Mouse (Mus musculus): ENCODE measurements around the gene Prss21. TPM values are rescaled to one million over a fixed set of nuclear protein-coding genes. Genes with fewer than 3 reads are reported as not detected.
A peak's percentile ranks its signal among the peaks of the same experiment; 100 is the strongest.

Gene Prss21
- polyA plus RNA-seq (2015; fragmentation: Nextera tagmentation; extraction: Ambion mirVana): not detected in 2 replicates

GRCm38 (mm10) chr17:23867756-23868155 is at the start of gene Prss21:
Gene Prss21 (plus strand): TSS chr17:23868056.
- Histone ChIP-seq H3K27me3 (no peaks in the 10 kb centered on the region), H3K9me3 (replicated peaks) (no peaks in the 10 kb centered on the region), H3K4me1 (replicated peaks) (no peaks in the 10 kb centered on the region), H3K9ac (no peak within 1 kb of the TSS), H3K4me2 (no peak within 1 kb of the TSS), H3K36me3 (no peaks in the 10 kb centered on the region), H3K27ac (no peak within 1 kb of the TSS), H3K4me3 (no peak within 1 kb of the TSS)
- no peak for ATAC-seq (replicated peaks; ENCODE audit: insufficient number of reproducible peaks, insufficient read depth, low FRiP score, low read depth)
- 83% methylated on average over 15 of the region's 15 CpGs for WGBS

GRCm38 (mm10) chr17:23818579-23818978 is 49.3 kb upstream of the Prss21 start:
- Histone ChIP-seq H3K9ac (no peak overlapping the region), H3K36me3 (peaks cover 98% of the 10 kb centered on the region), H3K27me3 (no peaks in the 10 kb centered on the region), H3K4me2 (no peak overlapping the region), H3K4me3 (no peak overlapping the region), H3K27ac (no peak overlapping the region), H3K4me1 (replicated peaks) (no peaks in the 10 kb centered on the region), H3K9me3 (replicated peaks) (peaks cover 10% of the 10 kb centered on the region)
- ATAC-seq (replicated peaks; ENCODE audit: insufficient number of reproducible peaks, insufficient read depth, low FRiP score, low read depth): no peak
- WGBS: 95% methylated on average over 8 of the region's 8 CpGs

GRCm38 (mm10) chr17:23819235-23819634 is 48.6 kb upstream of the Prss21 start:
- Histone ChIP-seq H3K9me3 (replicated peaks) (peaks cover 10% of the 10 kb centered on the region), H3K4me1 (replicated peaks) (no peaks in the 10 kb centered on the region), H3K4me2 (no peak overlapping the region), H3K9ac (no peak overlapping the region), H3K4me3 (no peak overlapping the region), H3K27me3 (no peaks in the 10 kb centered on the region), H3K27ac (no peak overlapping the region), H3K36me3 (peaks cover 97% of the 10 kb centered on the region)
- 97% methylated on average over 25 of the region's 25 CpGs for WGBS
- ATAC-seq (replicated peaks; ENCODE audit: insufficient number of reproducible peaks, insufficient read depth, low FRiP score, low read depth): no peak

GRCm38 (mm10) chr17:23820731-23821130 is 47.1 kb upstream of the Prss21 start:
- ATAC-seq (replicated peaks; ENCODE audit: insufficient number of reproducible peaks, insufficient read depth, low FRiP score, low read depth): no peak
- H3K4me2 ChIP-seq: no peak overlapping the region
- H3K27me3 ChIP-seq: no peaks in the 10 kb centered on the region
- H3K27ac ChIP-seq: no peak overlapping the region
- peaks cover 10% of the 10 kb centered on the region for H3K9me3 ChIP-seq (replicated peaks)
- peaks cover 97% of the 10 kb centered on the region for H3K36me3 ChIP-seq
- H3K4me1 ChIP-seq (replicated peaks): no peaks in the 10 kb centered on the region
- no peak overlapping the region for H3K9ac ChIP-seq
- no peak overlapping the region for H3K4me3 ChIP-seq
- WGBS: 94% methylated on average over 5 of the region's 5 CpGs

DNA sequence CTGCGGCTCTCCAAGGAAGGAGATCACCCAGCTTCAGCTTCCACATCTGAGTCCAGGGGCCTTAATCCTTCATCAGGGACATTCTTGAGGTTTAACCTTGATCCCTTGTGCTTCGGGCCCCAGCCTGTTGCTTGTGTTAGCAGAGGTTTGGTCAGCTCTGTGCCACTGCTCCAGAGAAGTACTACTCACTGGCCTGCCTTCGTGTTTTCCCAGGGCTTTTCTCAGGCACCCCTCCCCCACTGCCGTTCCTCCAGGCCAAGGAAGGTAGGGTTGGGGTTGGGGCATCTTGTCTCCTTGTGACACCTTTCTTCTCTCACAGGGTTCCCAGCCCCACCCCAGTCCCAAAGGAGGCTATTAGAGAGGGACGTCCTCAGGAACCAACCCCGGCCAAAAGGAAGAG is 45.8 kb upstream of the Prss21 start:
- H3K4me3 ChIP-seq: no peak overlapping the region
- peaks cover 6% of the 10 kb centered on the region for H3K4me1 ChIP-seq (replicated peaks)
- no peak overlapping the region for H3K9ac ChIP-seq
- H3K36me3 ChIP-seq: peaks cover 94% of the 10 kb centered on the region
- ATAC-seq (replicated peaks; ENCODE audit: insufficient number of reproducible peaks, insufficient read depth, low FRiP score, low read depth): no peak
- no peak overlapping the region for H3K4me2 ChIP-seq
- peaks cover 10% of the 10 kb centered on the region for H3K9me3 ChIP-seq (replicated peaks)
- 68% methylated on average over 6 of the region's 6 CpGs for WGBS
- no peak overlapping the region for H3K27ac ChIP-seq
- no peaks in the 10 kb centered on the region for H3K27me3 ChIP-seq

GRCm38 (mm10) chr17:23823018-23823417 is 44.8 kb upstream of the Prss21 start:
- Histone ChIP-seq H3K4me2 (no peak overlapping the region), H3K27me3 (no peaks in the 10 kb centered on the region), H3K4me3 (no peak overlapping the region), H3K27ac (no peak overlapping the region), H3K36me3 (peaks cover 84% of the 10 kb centered on the region), H3K9ac (no peak overlapping the region), H3K4me1 (replicated peaks) (peaks cover 15% of the 10 kb centered on the region), H3K9me3 (replicated peaks) (peaks cover 10% of the 10 kb centered on the region)
- 80% methylated on average over 16 of the region's 16 CpGs for WGBS
- no peak for ATAC-seq (replicated peaks; ENCODE audit: insufficient number of reproducible peaks, insufficient read depth, low FRiP score, low read depth)

- no peak for ATAC-seq (replicated peaks; ENCODE audit: insufficient number of reproducible peaks, insufficient read depth, low FRiP score, low read depth)
- H3K9ac ChIP-seq: no peak overlapping the region
- H3K4me1 ChIP-seq (replicated peaks): peaks cover 18% of the 10 kb centered on the region
- H3K9me3 ChIP-seq (replicated peaks): peaks cover 10% of the 10 kb centered on the region
- H3K27ac ChIP-seq: no peak overlapping the region
- no peaks in the 10 kb centered on the region for H3K27me3 ChIP-seq
- H3K36me3 ChIP-seq: peaks cover 78% of the 10 kb centered on the region
- no peak overlapping the region for H3K4me2 ChIP-seq
- no peak overlapping the region for H3K4me3 ChIP-seq
- 86% methylated on average over 12 of the region's 12 CpGs for WGBS
Measured at GRCm38 (mm10) chr17:23823614-23824013, 44.2 kb upstream of the Prss21 start.

DNA sequence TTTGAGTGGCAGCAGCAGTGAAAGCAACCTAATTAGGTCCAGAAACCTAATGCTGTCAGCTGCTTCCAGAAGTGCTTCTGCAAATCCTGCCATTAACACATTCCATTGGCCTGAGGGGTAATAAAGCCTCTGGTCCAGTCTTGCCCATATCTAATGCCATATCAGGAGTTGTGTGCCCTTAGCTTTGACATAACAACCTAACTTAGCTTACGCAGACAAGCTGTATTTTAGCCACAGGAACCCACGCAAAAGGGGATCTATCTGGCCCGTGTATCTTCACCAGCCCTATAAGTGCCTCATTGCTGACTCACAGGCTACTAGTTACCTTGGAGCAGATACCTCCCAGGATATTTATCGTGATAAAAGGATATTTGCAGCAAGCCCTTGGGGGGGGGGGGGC is 42.3 kb upstream of the Prss21 start:
- no peak overlapping the region for H3K9ac ChIP-seq
- H3K4me1 ChIP-seq (replicated peaks): peaks cover 18% of the 10 kb centered on the region
- no peak overlapping the region for H3K4me2 ChIP-seq
- no peaks in the 10 kb centered on the region for H3K9me3 ChIP-seq (replicated peaks)
- H3K27me3 ChIP-seq: peaks cover 8% of the 10 kb centered on the region
- no peak overlapping the region for H3K27ac ChIP-seq
- no peak for ATAC-seq (replicated peaks; ENCODE audit: insufficient number of reproducible peaks, insufficient read depth, low FRiP score, low read depth)
- 83% methylated on average over 4 of the region's 4 CpGs for WGBS
- peaks cover 59% of the 10 kb centered on the region for H3K36me3 ChIP-seq
- H3K4me3 ChIP-seq: no peak overlapping the region

GRCm38 (mm10) chr17:23828271-23829001 is 39.4 kb upstream of the Prss21 start:
- peak overlapping the region; percentile 83 for H3K4me2 ChIP-seq
- H3K4me3 ChIP-seq: peak overlapping the region; percentile 84
- H3K36me3 ChIP-seq: peaks cover 31% of the 10 kb centered on the region
- under 1% methylated on average over 47 of the region's 47 CpGs for WGBS
- peaks cover 34% of the 10 kb centered on the region for H3K27me3 ChIP-seq
- H3K4me1 ChIP-seq (replicated peaks): peaks cover 18% of the 10 kb centered on the region
- H3K9me3 ChIP-seq (replicated peaks): no peaks in the 10 kb centered on the region
- H3K27ac ChIP-seq: peak overlapping the region; percentile 82
- peak overlapping the region; percentile 76 for H3K9ac ChIP-seq
- ATAC-seq (replicated peaks; ENCODE audit: insufficient number of reproducible peaks, insufficient read depth, low FRiP score, low read depth): peak; percentile 80

- Histone ChIP-seq H3K9ac (peak within 1 kb of the TSS; percentile 76), H3K27ac (peak within 1 kb of the TSS; percentile 82), H3K4me3 (peak within 1 kb of the TSS; percentile 84), H3K27me3 (peaks cover 40% of the 10 kb centered on the region), H3K4me2 (peak within 1 kb of the TSS; percentile 83), H3K9me3 (replicated peaks) (no peaks in the 10 kb centered on the region), H3K4me1 (replicated peaks) (peaks cover 18% of the 10 kb centered on the region), H3K36me3 (peaks cover 25% of the 10 kb centered on the region)
- under 1% methylated on average over 41 of the region's 42 CpGs for WGBS
- peak; percentile 94 for ATAC-seq (replicated peaks; ENCODE audit: insufficient number of reproducible peaks, insufficient read depth, low FRiP score, low read depth)
Measured at GRCm38 (mm10) chr17:23829064-23829619, 38.7 kb upstream of the Prss21 start, which contains the start of gene Elob. Gene Elob (minus strand): TSS chr17:23829136.

- WGBS: 91% methylated on average over 1 of the region's 1 CpGs
Measured at GRCm38 (mm10) chr17:23831201-23831600, 36.7 kb upstream of the Prss21 start.

More at GRCm38 (mm10) chr17:23831201-23831600, 36.7 kb upstream of the Prss21 start:
- no peak overlapping the region for H3K9ac ChIP-seq
- no peak for ATAC-seq (replicated peaks; ENCODE audit: insufficient number of reproducible peaks, insufficient read depth, low FRiP score, low read depth)
- peaks cover 60% of the 10 kb centered on the region for H3K27me3 ChIP-seq
- peaks cover 18% of the 10 kb centered on the region for H3K4me1 ChIP-seq (replicated peaks)
- no peak overlapping the region for H3K4me2 ChIP-seq
- no peaks in the 10 kb centered on the region for H3K9me3 ChIP-seq (replicated peaks)
- H3K36me3 ChIP-seq: peaks cover 5% of the 10 kb centered on the region
- H3K27ac ChIP-seq: no peak overlapping the region
- H3K4me3 ChIP-seq: no peak overlapping the region
